Mouse (Mus musculus) myocyte (in vitro differentiated cells): Measurements from ENCODE around the gene Emg1.

Experiments used
- E2F4 ChIP-seq: IDR thresholded peaks from one replicate; pipeline ENCODE4 v1.6.1; 2011; ENCODE audit warnings: mild to moderate bottlenecking, control low read depth, moderate library complexity; ENCODE audit not compliant: insufficient read depth
- MAX ChIP-seq: IDR thresholded peaks from one replicate; pipeline ENCODE4 v1.6.1; 2011; ENCODE audit warnings: low read depth, mild to moderate bottlenecking, control low read depth
- MYOD1 ChIP-seq, 3 experiments: IDR thresholded peaks; one replicate each; pipeline ENCODE4 v1.6.1; 2011; ENCODE audit warnings: control low read depth in 2 of 3, low read depth in 2 of 3, mild to moderate bottlenecking in 2 of 3, moderate library complexity in 1 of 3; ENCODE audit not compliant: insufficient read length in 2 of 3, control insufficient read depth in 1 of 3
- POLR2A ChIP-seq: IDR thresholded peaks from one replicate; pipeline ENCODE4 v1.6.1; 2011; ENCODE audit warnings: low read depth, mild to moderate bottlenecking, control low read depth, moderate library complexity; ENCODE audit not compliant: insufficient read length
- TCF12 ChIP-seq: IDR thresholded peaks from one replicate; pipeline ENCODE4 v1.6.1; 2011; ENCODE audit warnings: mild to moderate bottlenecking, control low read depth; ENCODE audit not compliant: poor library complexity, insufficient read depth, severe bottlenecking
- USF1 ChIP-seq: IDR thresholded peaks from one replicate; pipeline ENCODE4 v1.6.1; 2011; ENCODE audit warnings: low read depth, mild to moderate bottlenecking, control low read depth, moderate library complexity

- TF ChIP-seq USF1 (no peak), POLR2A (no peak), MAX (no peak), E2F4 (no peak), MYOD1 (IDR thresholded peaks at IDR 0.05; ENCODE audit: control insufficient read depth in 1 of 3, insufficient read length in 2 of 3, low read depth in 2 of 3) (no peak), TCF12 (no peak)
Observed at GRCm38 (mm10) chr6:124746296-124746605, 34.3 kb upstream of the Emg1 start.
